Mouse (Mus musculus) intestine, embryonic 15.5 days (tissue): ENCODE results near the gene Tspyl4. TPM values are rescaled to one million over a fixed set of nuclear protein-coding genes. Genes with fewer than 3 reads are reported as not detected.

ENCODE experiments used
- ATAC-seq: fragments of 200-750 bp; cut with Nextera tagmentation; 2 replicates; pipeline ENCODE4 v1.8.0; 2017; ENCODE audit warnings: moderate TSS enrichment, moderate library complexity
- H3K27ac ChIP-seq: fragments of 300-500 bp; sonication (generic); 2 replicates; pipeline ENCODE4 v1.5.1; 2015; ENCODE audit warnings: mild to moderate bottlenecking, inconsistent platforms
- H3K27me3 ChIP-seq: fragments of 300-500 bp; sonication (generic); replicated peaks from 2 replicates; pipeline ENCODE4 v1.6.1; 2015; ENCODE audit warnings: inconsistent platforms
- H3K36me3 ChIP-seq: fragments of 300-500 bp; sonication (generic); 2 replicates; pipeline ENCODE4 v1.6.1; 2015; ENCODE audit warnings: inconsistent platforms
- H3K4me1 ChIP-seq: fragments of 300-500 bp; sonication (generic); replicated peaks from 2 replicates; pipeline ENCODE4 v1.6.1; 2015; ENCODE audit warnings: inconsistent platforms
- H3K4me2 ChIP-seq: fragments of 300-500 bp; sonication (generic); replicated peaks from 2 replicates; pipeline ENCODE4 v1.6.1; 2015; ENCODE audit warnings: mild to moderate bottlenecking, inconsistent platforms
- H3K4me3 ChIP-seq: fragments of 300-500 bp; sonication (generic); replicated peaks from 2 replicates; pipeline ENCODE4 v1.5.1; 2015; ENCODE audit warnings: inconsistent platforms
- H3K9ac ChIP-seq: fragments of 300-500 bp; sonication (generic); 2 replicates; pipeline ENCODE4 v1.6.1; 2015; ENCODE audit warnings: inconsistent platforms
- H3K9me3 ChIP-seq: fragments of 300-500 bp; sonication (generic); 2 replicates; pipeline ENCODE4 v1.6.1; 2016; ENCODE audit warnings: inconsistent platforms
- WGBS: fragments of 180-500 bp; shearing (Covaris S2); methylation state at CpG from one replicate; pipeline ENCODE4 v1.1.7; 2015; 5-methylcytosine and 5-hydroxymethylcytosine counted together
- polyA plus RNA-seq: library from polyadenylated mRNA; unstranded; fragments of >200 nt; fragmentation: Nextera tagmentation; extraction: Ambion mirVana; gene quantifications from 2 replicates; pipeline ENCODE4 v1.2.1, GENCODE M21; 2015

Tspyl4 gene
- polyA plus RNA-seq, 1 experiment from 2014 or later: 18.8 TPM

- Histone ChIP-seq H3K27ac (no peak overlapping the region), H3K9ac (no peak overlapping the region), H3K4me3 (no peak overlapping the region), H3K36me3 (no peaks in the 10 kb centered on the region), H3K27me3 (no peaks in the 10 kb centered on the region), H3K4me1 (no peaks in the 10 kb centered on the region), H3K4me2 (no peak overlapping the region), H3K9me3 (no peaks in the 10 kb centered on the region)
- WGBS: 44% methylated on average over 6 of the region's 6 CpGs
- ATAC-seq: no peak
Measured at GRCm38 (mm10) chr10:34341014-34341413, 43.8 kb downstream of the Tspyl4 start.

DNA sequence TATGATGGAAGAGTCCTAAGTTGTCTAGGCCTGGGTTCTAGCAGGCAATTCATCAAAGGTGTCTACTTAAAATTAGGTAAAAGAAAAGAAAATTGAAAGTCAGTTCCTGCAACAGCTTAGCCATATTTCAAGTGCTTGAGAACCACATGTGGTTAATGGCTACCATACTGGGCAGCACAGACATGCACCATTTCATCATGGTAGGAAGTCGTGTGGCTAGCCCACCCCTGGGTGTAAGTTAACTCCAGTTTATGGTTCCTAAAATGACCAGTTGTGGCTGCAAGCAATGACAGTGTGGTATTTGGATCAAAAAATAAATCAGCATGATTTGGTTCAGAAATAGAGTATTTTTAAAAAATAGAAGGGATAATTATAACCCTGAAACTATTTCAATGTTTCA lies 44.6 kb downstream of the Tspyl4 start:
- H3K27ac ChIP-seq: no peak overlapping the region
- no peaks in the 10 kb centered on the region for H3K4me1 ChIP-seq
- no peaks in the 10 kb centered on the region for H3K36me3 ChIP-seq
- 79% methylated on average over 1 of the region's 1 CpGs for WGBS
- no peak overlapping the region for H3K4me3 ChIP-seq
- H3K27me3 ChIP-seq: no peaks in the 10 kb centered on the region
- H3K9me3 ChIP-seq: no peaks in the 10 kb centered on the region
- no peak overlapping the region for H3K9ac ChIP-seq
- H3K4me2 ChIP-seq: no peak overlapping the region
- ATAC-seq: no peak

Other genes with a start within 250 kb of the Tspyl4 start
- gene Calhm5, start 200.9 kb upstream of the Tspyl4 start, polyA plus RNA-seq: 0.87 and 0.98 TPM in 2 replicates
- gene Calhm6, start 169.5 kb upstream of the Tspyl4 start, polyA plus RNA-seq: 1.4 and 2.2 TPM in 2 replicates
- 15.8 and 18.3 TPM in 2 replicates for gene Dse, start 89.7 kb upstream of the Tspyl4 start, polyA plus RNA-seq
- gene Tspyl1, start 15.3 kb upstream of the Tspyl4 start, polyA plus RNA-seq: 62.2 and 67.2 TPM in 2 replicates
- 0.11 and 0.20 TPM in 2 replicates for gene Col10a1, start 92.5 kb downstream of the Tspyl4 start, polyA plus RNA-seq
- 11.7 and 12.2 TPM in 2 replicates for gene Nt5dc1, start 121.1 kb downstream of the Tspyl4 start, polyA plus RNA-seq
- 19.9 and 20.3 TPM in 2 replicates for gene Frk, start 186.0 kb downstream of the Tspyl4 start, polyA plus RNA-seq